8 mouse cellular contexts compared by ENCODE assay signal in genomic region chr6:31318506-31318905, GRCm38 (mm10).
DNase-seq lines count a peak whose midpoint lies in the region; ATAC-seq lines count a peak whose summit lies in the region.

No protein-coding gene starts in this region.

- DNase-seq in frontal cortex, postnatal 36 days (ENCODE audit: low spot score in 2 of 2), result no peak
- DNase-seq in embryo, embryonic 9.5 days (ENCODE audit: extremely low spot score), result peak; percentile 63
- DNase-seq in lung, postnatal 10 days, result peak; percentile 71
- DNase-seq in spleen, postnatal 10 days (ENCODE audit: low spot score in 2 of 2), result peak; percentile 16 to 64
- no peak for DNase-seq in cerebellum, postnatal 36 days

- H3K27me3 ChIP-seq in heart, embryonic 12.5 days (replicated peaks), result 0 out of 2 replicates have a peak, but pooled peaks cover 6% of the 10 kb centered on the region
- H3K27me3 ChIP-seq in kidney, embryonic 14.5 days (ENCODE audit: control insufficient read depth, insufficient read depth, low read length), result no peaks in the 10 kb centered on the region

- peaks cover 19% of the 10 kb centered on the region for H3K4me1 ChIP-seq in heart, embryonic 12.5 days (replicated peaks)
- 0 out of 2 replicates have a peak, but pooled peaks cover 6% of the 10 kb centered on the region for H3K4me1 ChIP-seq in kidney, embryonic 14.5 days (ENCODE audit: control insufficient read depth, insufficient read depth, low read length)

- H3K36me3 ChIP-seq in heart, embryonic 12.5 days, result no peaks in the 10 kb centered on the region
- no peaks in the 10 kb centered on the region for H3K36me3 ChIP-seq in kidney, embryonic 14.5 days (ENCODE audit: control insufficient read depth, insufficient read depth, low read length)

- H3K27ac ChIP-seq in heart, embryonic 12.5 days (ENCODE audit: poor library complexity, severe bottlenecking), result no peak overlapping the region
- peak overlapping the region; percentile 55; the same call in 1 of the 2 replicates for H3K27ac ChIP-seq in kidney, embryonic 14.5 days (ENCODE audit: low read depth, low read length)

- peak; percentile 14; the same call in 1 of the 2 replicates for ATAC-seq in frontal cortex, adult (ENCODE audit: low TSS enrichment)
- peak; percentile 55; the same call in 1 of the 2 replicates for ATAC-seq in heart, embryonic 12.5 days (ENCODE audit: insufficient number of reproducible peaks, low FRiP score)
- ATAC-seq in kidney, embryonic 14.5 days (ENCODE audit: low FRiP score, low TSS enrichment), result peak; percentile 89

- H3K9ac ChIP-seq in heart, embryonic 12.5 days, result no peak overlapping the region
- no peak overlapping the region for H3K9ac ChIP-seq in kidney, embryonic 14.5 days (ENCODE audit: low read depth, low read length)

- WGBS in heart, embryonic 12.5 days, result 1% methylated on average over 11 of the region's 11 CpGs
- 2% methylated on average over 11 of the region's 11 CpGs for WGBS in kidney, embryonic 14.5 days

- peak overlapping the region; percentile 61 for H3K4me2 ChIP-seq in heart, embryonic 12.5 days
- H3K4me2 ChIP-seq in kidney, embryonic 14.5 days (replicated peaks; ENCODE audit: low read depth, low read length), result peak overlapping the region; percentile 34

- no peaks in the 10 kb centered on the region for H3K9me3 ChIP-seq in heart, embryonic 12.5 days (replicated peaks)
- H3K9me3 ChIP-seq in kidney, embryonic 14.5 days (ENCODE audit: control insufficient read depth, low read length), result no peaks in the 10 kb centered on the region

- peak overlapping the region; percentile 22 for H3K4me3 ChIP-seq in heart, embryonic 12.5 days
- peak overlapping the region; percentile 28 for H3K4me3 ChIP-seq in kidney, embryonic 14.5 days (ENCODE audit: low read length)

Comparison
In these comparisons a context has a peak if more than half of its experiments do, and no peak if none do; other contexts are left out.
1. ATAC-seq: peak in every context shown above with its lines; median percentile 89 in kidney, embryonic 14.5 days; 55 in heart, embryonic 12.5 days; 14 in frontal cortex, adult.
2. DNase-seq: peak in embryo, embryonic 9.5 days (single experiment), lung, postnatal 10 days (single experiment) and spleen, postnatal 10 days (2 of 2); none in frontal cortex, postnatal 36 days (0 of 2) and cerebellum, postnatal 36 days (0 of 2).